Mouse (Mus musculus) heart, adult 9 months (tissue): ENCODE measurements around the gene Sostdc1.

ENCODE experiments used
- DNase-seq, 2 experiments: peaks; one replicate each; pipeline ENCODE4 v3.0.0; 2022; ENCODE audit warnings: low spot score in 2 of 2

Sostdc1 gene

DNA sequence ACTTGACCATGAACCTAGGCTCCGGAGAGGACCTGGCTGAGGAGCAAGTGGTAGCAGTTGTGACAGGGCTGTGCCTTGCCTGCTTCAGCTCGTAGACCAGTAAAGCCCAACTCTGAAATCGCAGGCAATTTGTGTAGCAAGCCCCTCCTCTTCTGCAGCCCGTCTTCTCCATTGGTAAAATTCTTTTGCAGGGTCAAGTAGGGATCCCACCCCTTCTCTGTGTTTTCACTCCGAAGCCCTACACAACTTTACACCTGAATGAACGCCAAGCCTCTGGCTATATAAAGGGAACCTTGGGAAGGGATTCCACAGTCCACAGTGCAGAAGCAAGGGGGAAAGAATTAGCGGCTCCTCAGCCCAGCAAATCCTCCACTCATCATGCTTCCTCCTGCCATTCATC is at the start of gene Sostdc1:
Gene Sostdc1 (plus strand): TSS at position 224 of the 400 bp plus-strand sequence.
- no peak for DNase-seq

DNA sequence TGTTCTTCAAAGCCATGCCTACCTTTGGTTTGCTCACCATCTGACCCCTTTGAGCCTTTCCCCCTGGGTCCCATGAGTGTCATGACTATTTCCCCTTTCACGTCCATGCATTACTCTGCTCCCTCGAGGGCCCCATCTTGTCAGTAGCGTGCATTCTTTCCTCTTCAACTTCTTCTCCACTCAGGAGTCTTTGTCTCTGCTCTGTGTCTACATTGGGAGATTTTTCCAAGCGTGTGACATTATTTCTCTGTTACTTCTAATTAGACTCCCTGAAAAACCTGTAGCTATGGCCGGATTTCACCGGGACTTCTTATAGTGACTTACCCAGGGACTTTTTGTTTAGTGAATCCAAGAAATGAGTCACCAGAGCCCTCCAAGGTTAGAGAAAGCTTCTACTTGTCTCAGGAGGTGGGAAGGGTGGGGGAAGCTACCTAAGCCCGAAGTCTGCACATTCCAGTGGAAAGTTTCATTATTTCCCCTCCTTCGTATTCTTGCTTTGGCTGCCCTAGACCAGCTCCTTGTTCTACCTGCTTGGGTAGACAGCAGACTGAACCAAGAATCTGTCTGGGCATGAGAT is 46.2 kb upstream of the Sostdc1 start:
- no peak for DNase-seq

GRCm38 (mm10) chr12:36274823-36275222 is 39.1 kb upstream of the Sostdc1 start:
- DNase-seq, result no peak

DNA sequence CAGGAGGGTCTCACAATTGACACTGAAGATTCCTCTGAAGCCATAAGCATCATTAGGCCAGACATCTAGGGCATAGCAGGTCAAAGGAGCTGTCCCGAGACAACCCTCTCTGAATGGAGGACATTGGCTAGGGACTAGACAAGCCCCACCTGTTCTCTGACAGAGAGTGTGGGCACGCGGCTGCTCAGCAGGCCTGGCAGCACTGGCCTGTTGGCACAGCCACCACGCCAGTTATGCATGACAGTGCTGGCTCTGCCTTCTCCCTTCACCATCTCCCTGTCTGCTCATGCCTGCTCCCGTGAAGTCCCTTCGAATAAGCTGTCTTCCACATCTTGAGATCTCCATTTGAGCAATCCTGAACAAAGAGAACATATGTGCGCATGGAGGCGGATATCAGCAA is 24.3 kb upstream of the Sostdc1 start:
- DNase-seq, result no peak

DNA sequence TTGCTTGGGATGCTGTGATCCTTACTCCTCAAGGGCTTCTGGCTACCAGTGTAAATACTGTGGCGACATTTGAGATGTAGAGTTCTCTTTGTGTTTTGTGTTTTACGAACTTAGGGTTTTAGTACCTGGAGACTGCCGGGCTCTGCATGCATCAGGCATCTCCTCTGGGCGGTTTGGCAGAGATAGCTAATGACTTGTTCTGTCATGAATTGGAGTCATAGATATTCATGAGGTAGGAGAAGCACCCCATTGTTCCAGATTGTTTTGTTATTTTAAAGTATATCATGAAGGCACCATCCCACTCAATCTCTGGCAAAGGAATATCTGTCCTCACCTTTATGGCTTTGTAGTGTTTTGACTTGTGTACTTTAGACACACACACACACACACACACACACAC is 23.5 kb upstream of the Sostdc1 start:
- no peak for DNase-seq

GRCm38 (mm10) chr12:36291346-36291745 is 22.6 kb upstream of the Sostdc1 start:
- no peak for DNase-seq

DNA sequence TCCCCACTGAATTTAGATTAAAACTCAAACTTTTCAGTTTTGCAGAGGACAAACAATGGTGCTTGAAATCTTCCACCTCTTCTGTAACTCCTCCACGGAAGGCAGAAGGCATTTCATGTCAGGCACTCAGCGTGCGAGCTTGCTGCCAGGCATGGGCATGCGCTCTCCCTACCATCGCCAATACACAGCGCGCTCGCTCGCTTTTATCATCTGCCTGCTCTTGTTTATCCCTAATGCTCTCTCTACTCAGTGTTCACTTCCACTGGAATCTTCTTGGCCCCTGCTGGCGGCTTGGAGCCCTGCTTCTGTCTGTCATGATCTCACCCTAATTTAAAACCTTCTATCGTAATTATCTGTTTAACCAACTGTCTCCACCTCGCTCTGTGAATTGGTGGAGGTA is 11.6 kb upstream of the Sostdc1 start:
- no peak for DNase-seq

- no peak for DNase-seq
Measured at GRCm38 (mm10) chr12:36302905-36303642, 10.9 kb upstream of the Sostdc1 start.

DNA sequence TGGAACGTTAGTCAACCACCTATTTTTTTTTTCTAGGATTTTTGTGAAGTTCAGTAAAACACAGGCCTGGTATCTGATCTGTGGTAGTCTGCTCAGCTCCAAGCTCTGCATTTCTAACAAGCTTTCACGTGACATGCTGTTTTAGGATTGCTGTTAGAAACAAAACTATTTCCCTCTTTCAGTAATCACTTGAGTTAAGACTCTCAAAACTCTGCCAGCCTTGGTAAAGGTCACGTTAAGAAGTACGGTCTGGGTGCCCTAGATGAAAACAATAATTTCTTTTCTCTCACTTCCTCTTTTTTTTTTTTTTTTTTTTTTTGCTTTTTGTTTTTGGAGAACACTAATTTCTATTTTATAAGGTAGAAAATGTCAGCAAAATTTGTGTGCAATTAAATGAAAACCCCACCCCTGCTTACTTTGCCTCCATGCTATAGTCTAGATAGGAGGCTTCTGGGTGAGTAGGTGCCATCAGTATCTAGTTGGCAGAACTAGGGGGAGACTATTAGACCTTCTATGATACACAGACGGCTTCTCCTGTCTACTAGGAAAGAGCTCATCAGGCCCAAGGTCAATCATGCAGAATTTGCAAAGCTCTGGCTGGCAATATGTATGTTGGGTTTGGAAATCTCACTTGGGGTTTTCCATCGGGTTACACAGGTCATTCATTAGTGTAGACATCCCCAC is 5.1 kb upstream of the Sostdc1 start:
- no peak for DNase-seq

DNA sequence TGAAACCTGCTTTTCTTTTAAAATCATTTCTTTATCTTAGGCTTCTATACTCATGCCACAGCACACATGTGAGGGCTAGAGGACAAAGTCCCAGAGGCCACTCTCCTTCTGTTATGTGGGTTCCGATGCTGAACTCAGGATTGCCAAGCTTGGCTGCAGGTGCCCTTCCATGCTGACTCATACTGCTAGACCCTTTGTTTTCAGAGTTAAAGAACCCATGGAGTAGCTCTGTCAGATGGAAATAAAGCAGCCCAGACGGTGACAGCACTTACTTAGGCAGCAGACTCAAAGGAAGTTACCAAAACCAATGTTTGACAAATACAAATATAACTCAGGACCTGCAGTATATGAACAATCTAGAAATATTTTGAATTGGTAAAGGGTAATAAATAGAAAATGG is 924 bp upstream of the Sostdc1 start:
- DNase-seq, result no peak

DNA sequence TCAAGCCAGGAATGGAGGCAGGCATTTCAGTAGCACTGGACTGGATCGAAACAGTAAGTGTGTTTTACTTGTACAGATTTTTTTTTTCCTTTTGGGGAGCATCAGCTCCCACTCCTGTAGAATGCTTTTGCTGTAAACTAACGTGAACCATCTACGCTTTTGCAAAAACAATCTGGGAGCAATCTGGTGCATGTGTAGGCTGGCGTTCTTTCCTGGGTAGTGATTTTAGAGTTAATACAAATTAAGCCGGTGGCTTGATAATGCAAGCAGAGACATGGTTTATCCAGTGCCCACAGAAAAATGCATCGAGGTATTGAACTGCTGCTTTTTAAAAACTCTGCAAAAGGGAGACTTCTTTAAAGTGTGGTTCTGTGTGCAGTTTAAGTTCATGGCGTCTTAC is 507 bp downstream of the Sostdc1 start:
- DNase-seq, result no peak

- no peak for DNase-seq
Measured at GRCm38 (mm10) chr12:36315527-36315926, 1.6 kb downstream of the Sostdc1 start.

GRCm38 (mm10) chr12:36316056-36316455 is 2.1 kb downstream of the Sostdc1 start:
- no peak for DNase-seq

GRCm38 (mm10) chr12:36317036-36317819 is 3.3 kb downstream of the Sostdc1 start:
- DNase-seq, result no peak

DNA sequence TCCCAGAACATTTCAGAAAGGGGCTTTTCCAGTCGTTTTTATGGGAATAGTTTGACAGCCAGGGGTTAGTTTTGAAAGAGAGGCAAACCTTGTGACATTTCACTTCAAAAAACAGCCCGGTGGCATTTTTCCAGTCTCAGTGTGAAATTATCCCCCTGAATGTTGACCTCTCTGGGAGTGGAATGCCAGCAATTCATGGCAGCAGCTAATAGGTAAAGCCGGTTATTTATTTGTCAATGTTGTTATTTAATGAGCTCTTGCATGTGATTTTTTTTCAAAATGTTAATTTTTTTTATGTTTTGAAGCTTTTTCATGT is 3.8 kb downstream of the Sostdc1 start:
- DNase-seq, result no peak

GRCm38 (mm10) chr12:36326101-36326521 is 12.2 kb downstream of the Sostdc1 start:
- DNase-seq, result no peak

DNA sequence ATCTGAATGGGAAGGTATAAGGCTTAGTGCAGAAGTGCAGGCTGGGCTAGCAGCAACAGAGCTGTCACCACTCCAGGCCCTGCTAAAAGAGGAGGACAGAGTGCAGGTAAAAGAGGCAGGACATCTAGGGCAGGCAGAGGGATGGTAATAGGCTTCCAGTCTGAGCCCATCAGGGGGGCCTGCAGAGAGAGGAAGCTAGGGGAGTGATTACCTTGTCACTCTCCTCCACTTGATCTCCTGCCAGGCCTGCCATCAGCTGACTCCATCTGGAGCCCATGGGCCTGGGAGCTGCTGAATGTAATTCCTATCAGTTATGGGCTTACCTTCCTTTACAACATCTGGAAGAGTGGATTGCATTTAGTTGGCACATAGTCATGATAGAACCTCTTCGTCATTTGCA is 18.7 kb downstream of the Sostdc1 start:
- DNase-seq, result no peak

GRCm38 (mm10) chr12:36333837-36334281 is 19.9 kb downstream of the Sostdc1 start:
- DNase-seq, result no peak

- DNase-seq, result no peak
Measured at GRCm38 (mm10) chr12:36344131-36344530, 30.2 kb downstream of the Sostdc1 start.

GRCm38 (mm10) chr12:36360064-36360463 is 46.1 kb downstream of the Sostdc1 start:
- DNase-seq, result no peak

GRCm38 (mm10) chr12:36360693-36361092 is 46.8 kb downstream of the Sostdc1 start:
- DNase-seq, result no peak

DNA sequence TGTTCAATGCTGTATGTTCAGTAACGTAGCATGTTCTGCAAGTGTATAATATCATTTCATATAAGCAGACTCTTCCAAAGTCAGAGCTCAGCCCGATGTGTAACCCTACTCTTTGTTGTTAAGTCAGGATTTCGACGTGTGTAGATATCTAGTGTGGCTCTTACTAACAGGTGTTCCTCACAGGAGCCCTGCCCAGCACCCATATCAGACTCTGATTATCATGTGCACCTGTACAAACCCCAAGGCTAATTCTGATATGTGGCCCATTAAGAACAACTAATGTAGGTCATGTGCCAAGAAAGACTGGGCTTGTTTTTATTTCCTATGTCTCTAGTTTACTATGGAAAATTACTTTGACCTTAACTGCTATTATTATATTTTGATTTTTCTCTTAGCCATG is 50.1 kb downstream of the Sostdc1 start:
- DNase-seq, result no peak
